Mouse (Mus musculus): Measurements from ENCODE around the gene Cpxm2.

Cpxm2 gene

GRCm38 (mm10) chr7:132153725-132154147 lies 803 bp downstream of the Cpxm2 start:
- 0 out of 2 replicates have a peak, but pooled peaks have one; percentile 20 for ATAC-seq (ENCODE audit: insufficient number of reproducible peaks, low FRiP score, low TSS enrichment)

GRCm38 (mm10) chr7:132145227-132145800 lies 9.2 kb downstream of the Cpxm2 start:
- no peak for ATAC-seq (ENCODE audit: insufficient number of reproducible peaks, low FRiP score, low TSS enrichment)

- no peak for ATAC-seq (ENCODE audit: insufficient number of reproducible peaks, low FRiP score, low TSS enrichment)
Observed at GRCm38 (mm10) chr7:132128687-132129086, 25.9 kb downstream of the Cpxm2 start.

GRCm38 (mm10) chr7:132124948-132125347 lies 29.6 kb downstream of the Cpxm2 start:
- ATAC-seq (ENCODE audit: insufficient number of reproducible peaks, low FRiP score, low TSS enrichment), result no peak

GRCm38 (mm10) chr7:132123211-132123610 lies 31.3 kb downstream of the Cpxm2 start:
- ATAC-seq (ENCODE audit: insufficient number of reproducible peaks, low FRiP score, low TSS enrichment), result no peak

GRCm38 (mm10) chr7:132119817-132120216 lies 34.7 kb downstream of the Cpxm2 start:
- no peak for ATAC-seq (ENCODE audit: insufficient number of reproducible peaks, low FRiP score, low TSS enrichment)

- ATAC-seq (ENCODE audit: insufficient number of reproducible peaks, low FRiP score, low TSS enrichment), result no peak
Observed at GRCm38 (mm10) chr7:132111770-132112169, 42.8 kb downstream of the Cpxm2 start.

- ATAC-seq (ENCODE audit: insufficient number of reproducible peaks, low FRiP score, low TSS enrichment), result no peak
Observed at GRCm38 (mm10) chr7:132110308-132110707, 44.2 kb downstream of the Cpxm2 start.

- ATAC-seq (ENCODE audit: insufficient number of reproducible peaks, low FRiP score, low TSS enrichment), result no peak
Observed at GRCm38 (mm10) chr7:132106891-132107290, 47.6 kb downstream of the Cpxm2 start.

- no peak for ATAC-seq (ENCODE audit: insufficient number of reproducible peaks, low FRiP score, low TSS enrichment)
Observed at GRCm38 (mm10) chr7:132105326-132105725, 49.2 kb downstream of the Cpxm2 start.

GRCm38 (mm10) chr7:132098441-132098840 lies 56.1 kb downstream of the Cpxm2 start:
- ATAC-seq (ENCODE audit: insufficient number of reproducible peaks, low FRiP score, low TSS enrichment), result no peak

- ATAC-seq (ENCODE audit: insufficient number of reproducible peaks, low FRiP score, low TSS enrichment), result no peak
Observed at GRCm38 (mm10) chr7:132094666-132095065, 59.9 kb downstream of the Cpxm2 start.

GRCm38 (mm10) chr7:132091551-132091950 lies 63.0 kb downstream of the Cpxm2 start:
- no peak for ATAC-seq (ENCODE audit: insufficient number of reproducible peaks, low FRiP score, low TSS enrichment)

GRCm38 (mm10) chr7:132088606-132089005 lies 65.9 kb downstream of the Cpxm2 start:
- ATAC-seq (ENCODE audit: insufficient number of reproducible peaks, low FRiP score, low TSS enrichment), result no peak

- ATAC-seq (ENCODE audit: insufficient number of reproducible peaks, low FRiP score, low TSS enrichment), result no peak
Observed at GRCm38 (mm10) chr7:132088181-132088580, 66.4 kb downstream of the Cpxm2 start.

GRCm38 (mm10) chr7:132075825-132076224 lies 78.7 kb downstream of the Cpxm2 start:
- ATAC-seq (ENCODE audit: insufficient number of reproducible peaks, low FRiP score, low TSS enrichment), result no peak

- ATAC-seq (ENCODE audit: insufficient number of reproducible peaks, low FRiP score, low TSS enrichment), result no peak
Observed at GRCm38 (mm10) chr7:132074503-132074902, 80.0 kb downstream of the Cpxm2 start.

- no peak for ATAC-seq (ENCODE audit: insufficient number of reproducible peaks, low FRiP score, low TSS enrichment)
Observed at GRCm38 (mm10) chr7:132070877-132071625, 83.5 kb downstream of the Cpxm2 start.

- no peak for ATAC-seq (ENCODE audit: insufficient number of reproducible peaks, low FRiP score, low TSS enrichment)
Observed at GRCm38 (mm10) chr7:132067951-132068350, 86.6 kb downstream of the Cpxm2 start.

GRCm38 (mm10) chr7:132067511-132067910 lies 87.0 kb downstream of the Cpxm2 start:
- no peak for ATAC-seq (ENCODE audit: insufficient number of reproducible peaks, low FRiP score, low TSS enrichment)

- no peak for ATAC-seq (ENCODE audit: insufficient number of reproducible peaks, low FRiP score, low TSS enrichment)
Observed at GRCm38 (mm10) chr7:132060116-132060515, 94.4 kb downstream of the Cpxm2 start.

- ATAC-seq (ENCODE audit: insufficient number of reproducible peaks, low FRiP score, low TSS enrichment), result no peak
Observed at GRCm38 (mm10) chr7:132056565-132056964, 98.0 kb downstream of the Cpxm2 start.
